Mouse (Mus musculus): ENCODE measurements around the gene Hectd4. TPM values are rescaled to one million over a fixed set of nuclear protein-coding genes. Genes with fewer than 3 reads are reported as not detected.
"Not testable (repeated sequence)": the region's sequence is repeated elsewhere in the genome, so short reads cannot be mapped to it uniquely, and the experiment has no call there.

The Hectd4 gene
- polyA plus RNA-seq, 1 experiment from 2014 or later: 18.0 TPM

DNA sequence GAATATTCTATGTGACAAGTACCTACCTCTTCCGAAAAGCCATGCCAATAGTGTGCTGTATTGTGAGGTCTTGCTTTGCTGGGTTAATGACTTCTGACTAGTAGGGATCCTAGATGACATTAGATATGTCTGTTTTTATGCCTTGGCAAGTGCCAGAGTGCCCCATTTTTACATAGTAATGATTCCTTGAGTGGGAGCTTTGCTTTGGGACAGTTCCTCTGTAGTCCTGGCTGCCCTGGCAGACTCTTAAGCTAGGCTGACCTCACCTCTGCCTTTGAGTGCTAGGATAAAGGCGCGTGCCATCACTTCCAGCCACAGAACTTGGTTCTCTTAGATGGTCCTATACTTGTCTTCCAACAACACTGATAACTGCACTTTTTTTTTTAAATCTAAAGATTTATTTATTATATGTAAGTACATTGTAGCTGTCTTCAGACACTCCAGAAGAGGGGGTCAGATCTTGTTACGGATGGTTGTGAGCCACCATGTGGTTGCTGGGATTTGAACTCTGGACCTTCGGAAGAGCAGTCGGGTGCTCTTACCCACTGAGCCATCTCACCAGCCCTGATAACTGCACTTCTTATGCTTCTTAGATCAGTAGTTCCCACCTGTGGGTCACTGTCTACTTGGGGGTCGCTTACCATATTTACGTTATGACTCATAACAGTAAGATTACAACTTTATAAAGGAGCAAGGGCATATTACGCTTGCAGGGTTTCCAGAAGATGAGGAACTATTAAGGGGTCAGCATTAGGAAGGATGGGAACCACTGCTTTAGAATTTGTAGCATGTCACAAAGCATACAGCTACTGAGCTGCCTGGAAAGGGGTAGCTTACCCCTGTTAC, 10.0 kb upstream of the Hectd4 start:
- no peak for ATAC-seq
- Histone ChIP-seq H3K4me3 (replicated peaks) (no peak overlapping the region), H3K27me3 (no peaks in the 10 kb centered on the region), H3K4me1 (replicated peaks) (peaks cover 33% of the 10 kb centered on the region), H3K9me3 (no peaks in the 10 kb centered on the region), H3K36me3 (peaks cover 75% of the 10 kb centered on the region), H3K4me2 (replicated peaks) (no peak overlapping the region), H3K9ac (replicated peaks) (no peak overlapping the region), H3K27ac (no peak overlapping the region)
- 92% methylated on average over 9 of the region's 9 CpGs for WGBS

DNA sequence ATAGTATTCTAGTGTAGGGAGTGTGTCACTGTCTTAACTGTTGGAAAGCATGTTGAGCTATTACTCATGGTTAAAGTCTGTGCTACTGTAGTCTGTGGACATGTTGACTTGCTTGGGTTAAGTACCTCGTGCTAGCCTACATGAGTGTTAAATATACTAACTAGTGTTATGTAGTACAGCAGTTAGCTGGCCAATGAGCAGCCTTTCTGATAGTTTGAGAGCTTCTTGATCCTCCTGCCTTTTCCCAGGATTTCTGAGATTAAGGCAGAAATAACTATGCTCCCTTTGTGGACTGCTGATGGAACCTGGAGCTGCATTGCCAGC, 9.5 kb upstream of the Hectd4 start:
- ATAC-seq: no peak
- H3K36me3 ChIP-seq: peaks cover 75% of the 10 kb centered on the region
- H3K4me3 ChIP-seq (replicated peaks): no peak overlapping the region

DNA sequence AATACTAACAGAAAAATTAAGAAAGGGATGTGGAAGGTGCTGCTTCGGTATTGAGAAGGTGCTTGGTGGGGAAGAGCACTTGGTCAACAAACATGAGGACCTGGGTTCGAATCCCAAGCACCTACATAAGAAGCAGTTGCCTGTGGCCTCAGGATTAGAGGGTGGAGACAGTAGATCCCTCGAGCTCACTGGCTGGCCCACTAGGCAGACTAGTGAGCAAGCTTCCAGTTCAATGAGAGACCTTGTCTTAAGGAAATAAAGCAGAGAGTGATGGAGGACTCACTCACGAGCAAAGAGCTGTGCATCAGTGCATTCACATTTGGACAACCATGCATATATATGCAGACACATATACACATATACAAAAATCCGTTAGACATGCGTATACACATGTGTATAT, 7.9 kb upstream of the Hectd4 start:
- Histone ChIP-seq H3K4me1 (replicated peaks) (peaks cover 11% of the 10 kb centered on the region; the same call in 1 of the 2 replicates), H3K4me3 (replicated peaks) (no peak overlapping the region), H3K27ac (no peak overlapping the region), H3K9me3 (no peaks in the 10 kb centered on the region), H3K9ac (replicated peaks) (no peak overlapping the region), H3K27me3 (no peaks in the 10 kb centered on the region), H3K36me3 (peaks cover 59% of the 10 kb centered on the region), H3K4me2 (replicated peaks) (no peak overlapping the region)
- 95% methylated on average over 6 of the region's 6 CpGs for WGBS
- no peak for ATAC-seq

More for the DNA sequence above, 9.5 kb upstream of the Hectd4 start:
- WGBS: 92% methylated on average over 1 of the region's 1 CpGs
- no peaks in the 10 kb centered on the region for H3K9me3 ChIP-seq
- no peak overlapping the region for H3K9ac ChIP-seq (replicated peaks)
- peaks cover 27% of the 10 kb centered on the region for H3K4me1 ChIP-seq (replicated peaks)
- no peak overlapping the region for H3K27ac ChIP-seq
- no peak overlapping the region for H3K4me2 ChIP-seq (replicated peaks)
- no peaks in the 10 kb centered on the region for H3K27me3 ChIP-seq

DNA sequence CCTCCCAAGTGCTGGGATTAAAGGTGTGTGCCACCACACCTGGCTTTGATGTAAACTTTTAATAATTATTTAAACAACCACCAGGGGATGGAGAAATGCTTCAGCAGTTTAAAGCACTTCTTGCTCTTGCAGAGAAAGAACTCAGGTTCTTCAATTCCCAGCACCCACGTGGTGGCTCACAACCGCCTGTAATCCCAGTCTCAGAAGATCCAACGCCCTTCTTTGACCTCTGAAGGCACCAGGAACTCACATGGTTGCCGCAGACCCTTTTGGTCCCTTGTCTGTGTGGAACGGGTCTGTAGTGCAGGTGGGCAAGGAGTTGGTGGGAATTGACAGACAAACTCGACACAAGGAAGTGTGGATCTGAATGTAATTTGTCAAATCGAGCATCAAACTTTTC, 5.3 kb upstream of the Hectd4 start:
- Histone ChIP-seq H3K27me3 (no peaks in the 10 kb centered on the region), H3K27ac (no peak overlapping the region), H3K9ac (replicated peaks) (no peak overlapping the region), H3K4me3 (replicated peaks) (no peak overlapping the region), H3K4me1 (replicated peaks) (no peaks in the 10 kb centered on the region), H3K9me3 (no peaks in the 10 kb centered on the region), H3K4me2 (replicated peaks) (no peak overlapping the region), H3K36me3 (peaks cover 33% of the 10 kb centered on the region)
- no peak for ATAC-seq
- 65% methylated on average over 7 of the region's 7 CpGs for WGBS

DNA sequence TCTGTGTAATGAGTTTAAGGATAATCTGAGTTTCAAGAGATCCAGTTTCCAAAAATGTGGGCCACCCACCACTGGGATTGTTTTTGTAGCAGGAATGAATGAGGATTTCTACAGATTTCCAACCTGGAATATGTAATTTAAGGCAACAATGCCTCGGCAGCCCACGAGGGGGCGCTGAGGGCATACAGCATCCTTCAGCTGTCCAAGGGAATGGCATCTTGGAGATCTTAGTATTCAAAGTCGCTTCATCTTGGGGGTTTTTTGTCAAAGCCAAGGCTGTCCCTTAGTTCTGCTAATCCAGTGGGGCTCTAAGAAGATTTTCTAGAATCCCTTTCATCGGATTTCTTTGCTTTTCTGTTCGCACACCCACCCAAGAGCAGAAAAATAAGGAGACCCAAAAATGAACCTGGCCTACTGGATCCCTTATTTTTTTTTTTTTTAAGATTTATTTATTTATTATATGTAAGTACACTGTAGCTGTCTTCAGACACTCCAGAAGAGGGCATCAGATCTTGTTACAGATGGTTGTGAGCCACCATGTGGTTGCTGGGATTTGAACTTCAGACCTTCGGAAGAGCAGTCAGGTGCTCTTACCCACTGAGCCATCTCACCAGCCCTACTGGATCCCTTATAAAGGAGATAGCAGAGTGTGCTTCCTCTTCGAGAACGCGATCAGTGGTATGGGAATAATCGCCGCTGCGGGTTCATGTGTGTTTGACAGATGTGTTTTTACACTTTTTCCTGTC, 4.5 kb upstream of the Hectd4 start:
- H3K9me3 ChIP-seq: no peaks in the 10 kb centered on the region
- no peaks in the 10 kb centered on the region for H3K27me3 ChIP-seq
- no peak overlapping the region for H3K4me2 ChIP-seq (replicated peaks)
- WGBS: 47% methylated on average over 13 of the region's 13 CpGs
- no peak overlapping the region for H3K4me3 ChIP-seq (replicated peaks)
- H3K4me1 ChIP-seq (replicated peaks): no peaks in the 10 kb centered on the region
- H3K36me3 ChIP-seq: peaks cover 26% of the 10 kb centered on the region
- H3K27ac ChIP-seq: 0 out of 2 replicates have a peak overlapping the region, but pooled peaks have one; percentile 12
- H3K9ac ChIP-seq (replicated peaks): no peak overlapping the region
- ATAC-seq: no peak

DNA sequence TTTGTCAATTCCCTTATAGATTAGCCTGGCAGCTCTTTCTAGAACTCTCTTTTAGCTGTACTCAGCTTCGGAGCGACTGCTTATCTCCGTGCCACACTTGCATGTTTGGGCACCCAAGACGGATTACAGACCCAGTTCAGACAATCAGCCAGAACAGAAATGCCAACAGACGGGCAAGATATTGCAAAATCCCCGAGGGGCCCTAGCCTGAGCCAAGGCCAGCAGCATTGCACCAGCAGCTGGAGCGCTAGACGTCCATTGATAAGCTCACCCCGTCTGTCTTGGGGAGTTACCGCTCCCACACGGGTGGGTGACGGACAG, 3.9 kb upstream of the Hectd4 start:
- Histone ChIP-seq H3K4me2 (replicated peaks) (no peak overlapping the region), H3K27me3 (no peaks in the 10 kb centered on the region), H3K27ac (0 out of 2 replicates have a peak overlapping the region, but pooled peaks have one; percentile 12), H3K9me3 (no peaks in the 10 kb centered on the region), H3K4me3 (replicated peaks) (no peak overlapping the region), H3K9ac (replicated peaks) (no peak overlapping the region), H3K4me1 (replicated peaks) (no peaks in the 10 kb centered on the region), H3K36me3 (peaks cover 21% of the 10 kb centered on the region)
- 76% methylated on average over 12 of the region's 12 CpGs for WGBS
- no peak for ATAC-seq

DNA sequence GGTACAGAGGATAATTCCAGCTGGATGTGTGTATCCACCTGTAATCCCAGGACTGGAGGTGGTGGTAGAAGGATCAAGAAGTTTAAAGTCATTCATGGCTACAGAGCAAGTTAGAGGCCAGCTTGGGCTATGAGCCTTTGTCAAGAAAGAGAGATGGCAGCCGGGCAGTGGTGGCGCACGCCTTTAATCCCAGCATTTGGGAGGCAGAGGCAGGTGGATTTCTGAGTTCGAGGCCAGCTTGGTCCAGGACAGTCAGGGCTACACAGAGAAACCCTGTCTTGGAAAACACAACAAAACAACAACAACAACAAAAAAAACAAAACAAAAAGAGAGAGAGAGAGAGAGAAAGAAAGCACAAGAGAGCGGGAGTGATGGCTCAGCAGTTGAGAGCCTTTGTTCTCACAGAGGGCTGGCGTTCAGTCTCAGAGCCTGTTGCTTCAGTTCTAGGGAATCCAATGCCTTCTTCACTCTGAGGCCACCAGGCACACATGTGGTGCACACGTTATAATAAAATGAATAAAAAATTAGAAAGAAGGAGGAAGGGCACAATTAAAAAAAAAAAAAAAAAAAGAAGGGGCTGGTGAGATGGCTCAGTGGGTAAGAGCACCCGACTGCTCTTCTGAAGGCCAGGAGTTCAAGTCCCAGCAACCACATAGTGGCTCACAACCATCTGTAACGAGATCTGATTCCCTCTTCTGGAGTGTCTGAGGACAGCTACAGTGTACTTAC, 3.3 kb upstream of the Hectd4 start:
- 87% methylated on average over 9 of the region's 9 CpGs for WGBS
- not testable (repeated sequence) for H3K27ac ChIP-seq; H3K4me3 ChIP-seq (replicated peaks); H3K9ac ChIP-seq (replicated peaks); H3K27me3 ChIP-seq; H3K4me1 ChIP-seq (replicated peaks); ATAC-seq; H3K9me3 ChIP-seq; H3K4me2 ChIP-seq (replicated peaks)
- peaks cover 14% of the 10 kb centered on the region for H3K36me3 ChIP-seq

DNA sequence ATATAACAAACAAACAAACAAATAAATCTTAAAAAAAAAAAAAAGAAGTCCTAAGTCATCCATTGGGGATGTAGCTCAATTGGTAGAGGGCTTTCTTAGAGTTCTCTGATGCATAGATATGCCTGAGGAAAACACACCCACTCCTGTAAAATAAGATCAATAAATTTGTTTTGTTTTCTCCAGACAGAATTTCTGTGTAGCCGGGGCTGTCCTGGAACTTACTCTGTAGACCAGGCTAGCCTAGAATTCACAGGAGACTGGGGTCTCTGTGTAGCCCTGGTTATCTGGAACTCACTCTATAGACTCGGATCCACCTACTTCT, 2.7 kb upstream of the Hectd4 start:
- WGBS: 81% methylated on average over 2 of the region's 2 CpGs
- no peak overlapping the region for H3K4me3 ChIP-seq (replicated peaks)
- peaks cover 8% of the 10 kb centered on the region for H3K4me1 ChIP-seq (replicated peaks)
- H3K9ac ChIP-seq (replicated peaks): no peak overlapping the region
- H3K27ac ChIP-seq: no peak overlapping the region
- no peaks in the 10 kb centered on the region for H3K9me3 ChIP-seq
- H3K4me2 ChIP-seq (replicated peaks): no peak overlapping the region
- ATAC-seq: no peak
- H3K27me3 ChIP-seq: no peaks in the 10 kb centered on the region
- peaks cover 9% of the 10 kb centered on the region for H3K36me3 ChIP-seq

DNA sequence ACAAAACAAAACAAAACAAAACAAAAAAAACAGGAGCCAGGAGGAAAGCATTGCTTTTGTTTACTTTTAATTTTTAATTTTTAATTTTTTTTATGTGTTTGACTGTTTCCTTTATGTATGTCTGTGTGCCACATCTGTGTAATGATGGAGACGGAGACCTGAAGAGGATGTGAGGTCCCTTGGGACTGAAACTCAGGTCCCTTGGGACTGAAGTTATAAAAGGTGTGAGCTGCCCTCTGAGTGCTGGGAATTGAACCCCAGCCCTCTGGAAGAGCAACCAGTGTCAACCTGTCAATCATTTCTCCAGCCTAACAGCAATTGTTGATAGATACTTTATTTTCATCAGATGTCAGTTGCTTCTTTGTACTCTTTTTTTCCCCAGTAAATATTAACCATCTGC, 829 bp upstream of the Hectd4 start:
- Histone ChIP-seq H3K36me3 (no peaks in the 10 kb centered on the region), H3K9ac (replicated peaks) (no peak overlapping the region), H3K27me3 (no peaks in the 10 kb centered on the region), H3K9me3 (no peaks in the 10 kb centered on the region), H3K27ac (no peak overlapping the region), H3K4me2 (replicated peaks) (no peak overlapping the region), H3K4me3 (replicated peaks) (no peak overlapping the region), H3K4me1 (replicated peaks) (peaks cover 17% of the 10 kb centered on the region)
- 77% methylated on average over 1 of the region's 1 CpGs for WGBS
- no peak for ATAC-seq

DNA sequence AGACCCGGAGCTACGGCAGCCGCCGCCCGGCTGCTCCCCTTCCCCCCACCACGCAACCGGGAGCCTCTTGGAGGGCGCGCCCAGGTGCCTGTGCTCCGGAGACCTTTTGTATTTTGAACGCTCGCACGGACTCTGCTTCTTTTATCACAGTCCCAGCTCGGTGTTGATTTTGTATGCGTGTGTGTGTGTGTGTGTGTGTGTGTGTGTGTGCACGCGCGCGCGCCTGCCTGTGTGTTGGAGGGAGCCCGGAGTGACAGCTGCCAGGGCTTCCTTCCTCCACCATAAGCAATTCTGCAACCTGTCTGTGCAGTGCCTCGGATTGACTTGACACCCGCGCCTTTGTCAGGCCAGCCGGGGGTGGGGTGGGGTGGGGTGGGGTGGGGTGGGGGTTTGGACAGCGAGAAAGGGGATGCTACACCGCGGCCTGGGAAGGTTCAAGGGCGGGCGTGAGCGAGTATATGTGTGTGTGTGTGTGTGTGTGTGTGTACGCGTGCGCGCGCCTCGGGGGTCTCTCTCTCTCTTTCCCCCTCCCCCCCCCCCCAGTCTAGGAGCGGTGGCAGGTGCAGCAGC, 798 bp downstream of the Hectd4 start:
- Histone ChIP-seq H3K27ac (peak overlapping the region; percentile 96), H3K9ac (replicated peaks) (peak overlapping the region; percentile 97), H3K4me3 (replicated peaks) (peak overlapping the region; percentile 96), H3K36me3 (no peaks in the 10 kb centered on the region), H3K4me1 (replicated peaks) (peaks cover 17% of the 10 kb centered on the region), H3K4me2 (replicated peaks) (peak overlapping the region; percentile 77), H3K27me3 (no peaks in the 10 kb centered on the region), H3K9me3 (no peaks in the 10 kb centered on the region)
- WGBS: 0% methylated on average over 35 of the region's 38 CpGs
- peak; percentile 74 for ATAC-seq

DNA sequence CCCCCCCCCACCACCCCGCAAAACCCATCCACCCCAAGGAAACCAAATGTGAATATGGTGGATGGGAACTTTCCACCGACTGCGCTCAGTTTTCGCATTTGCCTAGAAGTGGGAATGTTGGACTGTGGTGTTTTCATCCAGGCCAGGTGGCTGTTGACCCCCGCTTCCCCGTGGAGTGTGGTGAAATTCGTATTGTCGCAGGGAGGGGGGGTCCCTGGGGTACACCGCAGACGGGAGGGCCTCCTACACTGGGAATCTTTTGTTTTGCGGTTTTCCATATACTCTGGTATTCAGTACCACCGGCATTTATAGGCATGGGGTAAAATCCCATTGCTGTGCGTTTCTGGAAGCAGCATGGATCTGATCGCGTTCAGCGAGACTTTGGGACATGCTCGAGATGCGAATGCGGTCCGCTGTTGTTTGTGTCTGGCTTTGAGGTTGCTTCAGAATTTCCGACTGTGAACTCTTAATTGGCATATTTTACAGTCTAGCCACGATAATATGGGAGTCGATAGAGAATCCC, 1.4 kb downstream of the Hectd4 start:
- H3K27ac ChIP-seq: peak overlapping the region; percentile 96
- peak overlapping the region; percentile 77 for H3K4me2 ChIP-seq (replicated peaks)
- H3K36me3 ChIP-seq: no peaks in the 10 kb centered on the region
- no peaks in the 10 kb centered on the region for H3K9me3 ChIP-seq
- H3K4me3 ChIP-seq (replicated peaks): peak overlapping the region; percentile 96
- H3K9ac ChIP-seq (replicated peaks): peak overlapping the region; percentile 97
- H3K4me1 ChIP-seq (replicated peaks): peaks cover 22% of the 10 kb centered on the region
- WGBS: 11% methylated on average over 23 of the region's 23 CpGs
- peak; percentile 5; the same call in 1 of the 2 replicates for ATAC-seq
- H3K27me3 ChIP-seq: no peaks in the 10 kb centered on the region

DNA sequence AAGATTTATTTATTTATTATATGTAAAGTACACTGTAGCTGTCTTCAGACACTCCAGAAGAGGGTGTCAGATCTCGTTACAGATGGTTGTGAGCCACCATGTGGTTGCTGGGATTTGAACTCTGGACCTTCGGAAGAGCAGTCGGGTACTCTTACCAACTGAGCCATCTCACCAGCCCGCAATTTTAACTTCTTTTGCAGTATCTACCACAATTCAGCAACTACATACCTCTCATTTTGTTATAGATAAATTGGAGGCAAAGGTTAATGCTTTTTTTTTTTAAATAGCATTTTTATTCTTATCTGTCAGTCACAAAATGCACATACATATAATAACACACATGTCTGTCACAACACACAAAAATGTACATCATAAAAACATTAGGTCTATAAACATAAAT, 4.0 kb downstream of the Hectd4 start:
- H3K36me3 ChIP-seq; H3K4me3 ChIP-seq (replicated peaks); H3K27ac ChIP-seq; H3K4me2 ChIP-seq (replicated peaks); H3K27me3 ChIP-seq; H3K9ac ChIP-seq (replicated peaks); ATAC-seq; H3K9me3 ChIP-seq: not testable (repeated sequence)
- peaks cover 22% of the 10 kb centered on the region for H3K4me1 ChIP-seq (replicated peaks)
- 89% methylated on average over 4 of the region's 4 CpGs for WGBS

Measured in midbrain, embryonic 13.5 days (tissue).